Comparison of ENCODE assay signal across 27 mouse cellular contexts in genomic region chr9:124053532-124053931, GRCm38 (mm10). TPM values are rescaled to one million over a fixed set of nuclear protein-coding genes. Genes with fewer than 3 reads are reported as not detected.
A peak's percentile ranks its signal among the peaks of the same experiment; 100 is the strongest.
DNase-seq lines count a peak whose midpoint lies in the region; ATAC-seq and TF ChIP-seq lines count a peak whose summit lies in the region.
"Had no signal": no experiment of that assay in that cellular context is flagged by ENCODE, and none has a peak within 500 bp of the region (broad histone marks: within the 10 kb centered on the region; RNA-seq: fewer than 3 reads in every experiment).

No protein-coding gene starts in this region.

- H3K4me1 ChIP-seq in lung, embryonic 15.5 days: no peaks in the 10 kb centered on the region
- H3K4me1 ChIP-seq in lung, adult 2 months (ENCODE audit: control insufficient read depth, insufficient read depth, low read length): no peaks in the 10 kb centered on the region; the same call in 1 of the 2 replicates
- no peaks in the 10 kb centered on the region for H3K4me1 ChIP-seq in thymus, adult 2 months (replicated peaks; ENCODE audit: control insufficient read depth, insufficient read depth, low read length)
- H3K4me1 ChIP-seq: embryonic facial prominence, embryonic 12.5 days; forebrain, embryonic 13.5 days; hindbrain, embryonic 13.5 days; midbrain, embryonic 12.5 days; neural tube, embryonic 12.5 days had no signal

- no peaks in the 10 kb centered on the region for H3K27me3 ChIP-seq in lung, embryonic 15.5 days
- no peaks in the 10 kb centered on the region for H3K27me3 ChIP-seq in thymus, adult 2 months (ENCODE audit: control insufficient read depth, insufficient read depth, low read length)
- H3K27me3 ChIP-seq: embryonic facial prominence, embryonic 12.5 days; forebrain, embryonic 13.5 days; hindbrain, embryonic 13.5 days; midbrain, embryonic 12.5 days; neural tube, embryonic 12.5 days had no signal

- no peak overlapping the region for H3K27ac ChIP-seq in lung, embryonic 15.5 days
- no peak overlapping the region for H3K27ac ChIP-seq in thymus, adult 2 months (ENCODE audit: control insufficient read depth, insufficient read depth, low read length)
- H3K27ac ChIP-seq: embryonic facial prominence, embryonic 12.5 days; forebrain, embryonic 13.5 days; heart, adult 2 months; hindbrain, embryonic 13.5 days; left cerebral cortex, adult 2 months; midbrain, embryonic 12.5 days; neural tube, embryonic 12.5 days; stomach, postnatal 0 days had no signal

- no peak overlapping the region for H3K4me2 ChIP-seq in lung, embryonic 15.5 days
- H3K4me2 ChIP-seq: embryonic facial prominence, embryonic 12.5 days; forebrain, embryonic 13.5 days; hindbrain, embryonic 13.5 days; midbrain, embryonic 12.5 days; neural tube, embryonic 12.5 days had no signal

- 20% methylated on average over 2 of the region's 2 CpGs for WGBS in lung, embryonic 15.5 days
- 22% methylated on average over 2 of the region's 2 CpGs for WGBS in lung, adult 2 months
- 76% methylated on average over 2 of the region's 2 CpGs for WGBS in thymus, adult 2 months

- H3K9ac ChIP-seq in lung, embryonic 15.5 days: no peak overlapping the region
- H3K9ac ChIP-seq: embryonic facial prominence, embryonic 12.5 days; forebrain, embryonic 13.5 days; hindbrain, embryonic 13.5 days; midbrain, embryonic 12.5 days; neural tube, embryonic 12.5 days had no signal

- ATAC-seq in lung, embryonic 15.5 days (ENCODE audit: borderline replicate concordance, extremely low read depth, low FRiP score, low TSS enrichment): peak; percentile 59; the same call in 1 of the 2 replicates
- ATAC-seq in cerebellum, adult (ENCODE audit: insufficient number of reproducible peaks, low FRiP score, low TSS enrichment): no peak
- ATAC-seq: forebrain, embryonic 13.5 days; inflammation-experienced regulatory T-cells, adult 6 months had no signal

- no peak for TF ChIP-seq CTCF in lung, adult 2 months (IDR thresholded peaks at IDR 0.05; ENCODE audit: insufficient read depth, low read length)
- no peak for TF ChIP-seq CTCF in thymus, adult 2 months (IDR thresholded peaks at IDR 0.05; ENCODE audit: borderline replicate concordance, control insufficient read depth, extremely low read depth, insufficient read depth, low read length, poor library complexity)

- H3K36me3 ChIP-seq in lung, embryonic 15.5 days: no peaks in the 10 kb centered on the region
- no peaks in the 10 kb centered on the region for H3K36me3 ChIP-seq in thymus, adult 2 months (ENCODE audit: control insufficient read depth, insufficient read depth, low read length)
- H3K36me3 ChIP-seq: embryonic facial prominence, embryonic 12.5 days; G1E; hindbrain, embryonic 13.5 days; midbrain, embryonic 12.5 days; neural tube, embryonic 12.5 days had no signal

- peak; percentile 14 to 61 for DNase-seq in heart, adult 9 months (ENCODE audit: low spot score in 2 of 2)
- DNase-seq in heart, postnatal 14 days: no peak
- DNase-seq in lung, adult 2 months: no peak
- DNase-seq in lung, postnatal 25 days (ENCODE audit: low spot score): peak; percentile 37
- DNase-seq in thymus, adult 2 months: no peak
- DNase-seq: adrenal gland, postnatal 36 days; cerebellum, adult 9-11 months; gastrocnemius, postnatal 10 days; kidney, adult 8-10 months; kidney, postnatal 4 days; layer of hippocampus, adult 9-11 months; right cerebral cortex, postnatal 4 days; thymus, postnatal 14 days had no signal

- H3K4me3 ChIP-seq in lung, embryonic 15.5 days: no peak overlapping the region
- no peak overlapping the region for H3K4me3 ChIP-seq in lung, adult 2 months (replicated peaks; ENCODE audit: extremely low read depth, low read depth, low read length)
- H3K4me3 ChIP-seq in thymus, adult 2 months (ENCODE audit: control insufficient read depth, insufficient read depth, low read length): no peak overlapping the region
- H3K4me3 ChIP-seq: embryonic facial prominence, embryonic 12.5 days; erythroblast, embryonic 14.5 days; forebrain, embryonic 13.5 days; heart, adult 2 months; hindbrain, embryonic 13.5 days; left cerebral cortex, adult 2 months; midbrain, embryonic 12.5 days; neural tube, embryonic 12.5 days had no signal

- intact Hi-C loops in heart, postnatal 14 days (cut with DNase I): no loop called here

- H3K9me3 ChIP-seq in lung, embryonic 15.5 days: no peaks in the 10 kb centered on the region
- H3K9me3 ChIP-seq: embryonic facial prominence, embryonic 12.5 days; forebrain, embryonic 13.5 days; G1E; hindbrain, embryonic 13.5 days; midbrain, embryonic 12.5 days; neural tube, embryonic 12.5 days had no signal

- TF ChIP-seq POLR2A in lung, adult 2 months (IDR thresholded peaks at IDR 0.05; ENCODE audit: borderline replicate concordance, extremely low read depth, low read depth, low read length): no peak
- no peak for TF ChIP-seq POLR2A in thymus, adult 2 months (IDR thresholded peaks at IDR 0.05; ENCODE audit: control insufficient read depth, extremely low read depth, insufficient read depth, low read length, poor library complexity)

RNA-seq across cellular contexts. Expression of gene Ccr3, which starts 31.8 kb away (rescaled TPM):
- not detected for total RNA-seq in heart, postnatal 14 days (2021)
- 0.05 and 0.10 TPM in 2 replicates for polyA plus RNA-seq in lung, embryonic 15.5 days (2015; fragmentation: Nextera tagmentation; extraction: Ambion mirVana)
- 0.11 and 0.53 TPM in 2 replicates for polyA plus RNA-seq in lung, adult 2 months (2012; rRNA removed)
- polyA plus RNA-seq in thymus, adult 2 months (2012; rRNA removed): 0.52 and 0.90 TPM in 2 replicates
- total RNA-seq: heart, adult 2 months; left cerebral cortex, adult 2 months had no signal
- polyA plus RNA-seq: embryonic facial prominence, embryonic 12.5 days; erythroblast, embryonic 14.5 days; forebrain, embryonic 13.5 days; G1E; hindbrain, embryonic 13.5 days; limb, embryonic 11.5 days; neural tube, embryonic 12.5 days had no signal

RNA-seq across cellular contexts. Expression of gene Ccr2, which starts 48.2 kb away (rescaled TPM):
- total RNA-seq in heart, postnatal 14 days (2021): under 1 TPM; 0.85 to 0.93 TPM
- polyA plus RNA-seq in lung, embryonic 15.5 days (2015; fragmentation: Nextera tagmentation; extraction: Ambion mirVana): 7.0 and 7.5 TPM in 2 replicates
- polyA plus RNA-seq in lung, adult 2 months (2012; rRNA removed): 4.0 and 9.3 TPM in 2 replicates
- polyA plus RNA-seq in thymus, adult 2 months (2012; rRNA removed): 1.9 and 2.7 TPM in 2 replicates
- polyA plus RNA-seq: erythroblast, embryonic 14.5 days; G1E had no signal

Comparison
In these comparisons a context has a peak if more than half of its experiments do, and no peak if none do; other contexts are left out.
1. DNase-seq: peak in heart, adult 9 months (2 of 2) and lung, postnatal 25 days (single experiment); none in heart, postnatal 14 days (0 of 2), lung, adult 2 months (single experiment) and thymus, adult 2 months (single experiment).